Mouse (Mus musculus): Measurements from ENCODE around the gene Idh3b. TPM values are rescaled to one million over a fixed set of nuclear protein-coding genes. Genes with fewer than 3 reads are reported as not detected.

Idh3b gene
- 156 and 161 TPM in 2 replicates for polyA plus RNA-seq (2015; fragmentation: Nextera tagmentation; extraction: Ambion mirVana)

GRCm38 (mm10) chr2:130283854-130284654 lies at the start of gene Idh3b:
Gene Idh3b (minus strand): TSS chr2:130284547.
- Histone ChIP-seq H3K27ac (replicated peaks) (peak within 1 kb of the TSS; percentile 77), H3K27me3 (no peaks in the 10 kb centered on the region), H3K9ac (peak within 1 kb of the TSS; percentile 92), H3K36me3 (peaks cover 27% of the 10 kb centered on the region), H3K4me1 (replicated peaks) (peaks cover 21% of the 10 kb centered on the region), H3K4me2 (peak within 1 kb of the TSS; percentile 98), H3K9me3 (no peaks in the 10 kb centered on the region), H3K4me3 (peak within 1 kb of the TSS; percentile 93)
- ATAC-seq (ENCODE audit: low read depth): peak; percentile 85
- under 1% methylated on average over 51 of the region's 51 CpGs for WGBS

GRCm38 (mm10) chr2:130329502-130329901 lies 45.2 kb upstream of the Idh3b start:
- H3K36me3 ChIP-seq: no peaks in the 10 kb centered on the region
- H3K27me3 ChIP-seq: no peaks in the 10 kb centered on the region
- 91% methylated on average over 2 of the region's 2 CpGs for WGBS
- H3K9me3 ChIP-seq: no peaks in the 10 kb centered on the region
- no peak overlapping the region for H3K9ac ChIP-seq
- H3K4me1 ChIP-seq (replicated peaks): no peaks in the 10 kb centered on the region
- no peak overlapping the region for H3K4me3 ChIP-seq
- ATAC-seq (ENCODE audit: low read depth): no peak
- H3K27ac ChIP-seq (replicated peaks): no peak overlapping the region
- H3K4me2 ChIP-seq: no peak overlapping the region

GRCm38 (mm10) chr2:130327057-130327456 lies 42.7 kb upstream of the Idh3b start:
- 86% methylated on average over 1 of the region's 1 CpGs for WGBS
- Histone ChIP-seq H3K27me3 (no peaks in the 10 kb centered on the region), H3K36me3 (no peaks in the 10 kb centered on the region), H3K27ac (replicated peaks) (no peak overlapping the region), H3K4me2 (no peak overlapping the region), H3K4me3 (no peak overlapping the region), H3K9ac (no peak overlapping the region), H3K4me1 (replicated peaks) (no peaks in the 10 kb centered on the region), H3K9me3 (no peaks in the 10 kb centered on the region)
- no peak for ATAC-seq (ENCODE audit: low read depth)

- Histone ChIP-seq H3K4me3 (no peak overlapping the region), H3K27me3 (no peaks in the 10 kb centered on the region; the same call in 1 of the 2 replicates), H3K4me1 (replicated peaks) (peaks cover 16% of the 10 kb centered on the region), H3K9ac (no peak overlapping the region), H3K4me2 (no peak overlapping the region), H3K27ac (replicated peaks) (no peak overlapping the region), H3K9me3 (no peaks in the 10 kb centered on the region), H3K36me3 (peaks cover 25% of the 10 kb centered on the region)
- ATAC-seq (ENCODE audit: low read depth): no peak
- 49% methylated on average over 4 of the region's 4 CpGs for WGBS
These were observed 18.7 kb upstream of the Idh3b start for GRCm38 (mm10) chr2:130303014-130303413.

GRCm38 (mm10) chr2:130297580-130297979 lies 13.2 kb upstream of the Idh3b start:
- Histone ChIP-seq H3K4me3 (no peak overlapping the region), H3K36me3 (no peaks in the 10 kb centered on the region), H3K27ac (replicated peaks) (no peak overlapping the region), H3K9ac (0 out of 2 replicates have a peak overlapping the region, but pooled peaks have one; percentile 34), H3K4me2 (no peak overlapping the region), H3K4me1 (replicated peaks) (peaks cover 55% of the 10 kb centered on the region), H3K27me3 (peaks cover 11% of the 10 kb centered on the region), H3K9me3 (no peaks in the 10 kb centered on the region)
- 83% methylated on average over 9 of the region's 9 CpGs for WGBS
- no peak for ATAC-seq (ENCODE audit: low read depth)

GRCm38 (mm10) chr2:130296134-130296745 lies 11.9 kb upstream of the Idh3b start:
- Histone ChIP-seq H3K27me3 (peaks cover 14% of the 10 kb centered on the region), H3K4me3 (peak overlapping the region; percentile 75), H3K4me1 (replicated peaks) (peaks cover 59% of the 10 kb centered on the region), H3K9me3 (no peaks in the 10 kb centered on the region), H3K9ac (peak overlapping the region; percentile 92), H3K4me2 (peak overlapping the region; percentile 68), H3K27ac (replicated peaks) (peak overlapping the region; percentile 89; the same call in 1 of the 2 replicates), H3K36me3 (no peaks in the 10 kb centered on the region)
- no peak; the same call in 1 of the 2 replicates for ATAC-seq (ENCODE audit: low read depth)
- 4% methylated on average over 20 of the region's 20 CpGs for WGBS

- Histone ChIP-seq H3K27me3 (peaks cover 14% of the 10 kb centered on the region), H3K27ac (replicated peaks) (peak overlapping the region; percentile 89), H3K9ac (peak overlapping the region; percentile 92), H3K4me2 (peak overlapping the region; percentile 68), H3K4me3 (peak overlapping the region; percentile 75), H3K4me1 (replicated peaks) (peaks cover 58% of the 10 kb centered on the region), H3K9me3 (no peaks in the 10 kb centered on the region), H3K36me3 (no peaks in the 10 kb centered on the region)
- under 1% methylated on average over 59 of the region's 99 CpGs for WGBS
- ATAC-seq (ENCODE audit: low read depth): peak; percentile 75
These were observed 11.2 kb upstream of the Idh3b start for GRCm38 (mm10) chr2:130295331-130296133.

GRCm38 (mm10) chr2:130294936-130295277 lies 10.6 kb upstream of the Idh3b start, which contains the start of gene Ebf4:
Gene Ebf4 (plus strand): TSS chr2:130295169.
- H3K4me3 ChIP-seq: peak within 1 kb of the TSS; percentile 75
- H3K4me1 ChIP-seq (replicated peaks): peaks cover 58% of the 10 kb centered on the region
- H3K27me3 ChIP-seq: peaks cover 14% of the 10 kb centered on the region
- WGBS: under 1% methylated on average over 38 of the region's 39 CpGs
- peak; percentile 74 for ATAC-seq (ENCODE audit: low read depth)
- H3K27ac ChIP-seq (replicated peaks): peak within 1 kb of the TSS; percentile 89
- no peaks in the 10 kb centered on the region for H3K9me3 ChIP-seq
- no peaks in the 10 kb centered on the region for H3K36me3 ChIP-seq
- H3K9ac ChIP-seq: peak within 1 kb of the TSS; percentile 92
- peak within 1 kb of the TSS; percentile 68 for H3K4me2 ChIP-seq

- WGBS: 8% methylated on average over 20 of the region's 20 CpGs
- no peaks in the 10 kb centered on the region for H3K9me3 ChIP-seq
- H3K4me3 ChIP-seq: peak overlapping the region; percentile 75
- H3K27ac ChIP-seq (replicated peaks): peak overlapping the region; percentile 89
- peak overlapping the region; percentile 92 for H3K9ac ChIP-seq
- no peak for ATAC-seq (ENCODE audit: low read depth)
- peak overlapping the region; percentile 68 for H3K4me2 ChIP-seq
- H3K27me3 ChIP-seq: peaks cover 14% of the 10 kb centered on the region
- H3K36me3 ChIP-seq: no peaks in the 10 kb centered on the region
- peaks cover 55% of the 10 kb centered on the region for H3K4me1 ChIP-seq (replicated peaks)
These were observed 10.0 kb upstream of the Idh3b start for GRCm38 (mm10) chr2:130294218-130294935.

GRCm38 (mm10) chr2:130293486-130293885 lies 9.1 kb upstream of the Idh3b start:
- Histone ChIP-seq H3K4me3 (no peak overlapping the region), H3K27ac (replicated peaks) (no peak overlapping the region), H3K4me1 (replicated peaks) (peaks cover 49% of the 10 kb centered on the region), H3K4me2 (peak overlapping the region; percentile 8; the same call in 1 of the 2 replicates), H3K9ac (no peak overlapping the region), H3K9me3 (no peaks in the 10 kb centered on the region), H3K36me3 (no peaks in the 10 kb centered on the region), H3K27me3 (peaks cover 14% of the 10 kb centered on the region)
- no peak for ATAC-seq (ENCODE audit: low read depth)
- 3% methylated on average over 4 of the region's 4 CpGs for WGBS

- peaks cover 49% of the 10 kb centered on the region for H3K4me1 ChIP-seq (replicated peaks)
- H3K9me3 ChIP-seq: no peaks in the 10 kb centered on the region
- H3K4me3 ChIP-seq: no peak overlapping the region
- H3K27ac ChIP-seq (replicated peaks): no peak overlapping the region
- no peak overlapping the region for H3K9ac ChIP-seq
- H3K36me3 ChIP-seq: no peaks in the 10 kb centered on the region
- H3K27me3 ChIP-seq: peaks cover 14% of the 10 kb centered on the region
- no peak for ATAC-seq (ENCODE audit: low read depth)
- no peak overlapping the region for H3K4me2 ChIP-seq
- 48% methylated on average over 3 of the region's 3 CpGs for WGBS
These were observed 8.7 kb upstream of the Idh3b start for GRCm38 (mm10) chr2:130293009-130293408.
